Mouse (Mus musculus): Measurements from ENCODE around the gene Cnbd2. TPM values are rescaled to one million over a fixed set of nuclear protein-coding genes. Genes with fewer than 3 reads are reported as not detected.
A peak's percentile ranks its signal among the peaks of the same experiment; 100 is the strongest.

Gene Cnbd2
- polyA plus RNA-seq, 1 experiment from 2014 or later, result 1.9 TPM

- Histone ChIP-seq H3K9me3 (replicated peaks) (no peaks in the 10 kb centered on the region), H3K4me3 (replicated peaks) (no peak overlapping the region), H3K27me3 (no peaks in the 10 kb centered on the region), H3K4me1 (replicated peaks) (0 out of 2 replicates have a peak, but pooled peaks cover 4% of the 10 kb centered on the region), H3K36me3 (replicated peaks) (peaks cover 39% of the 10 kb centered on the region), H3K4me2 (no peak overlapping the region), H3K9ac (no peak overlapping the region), H3K27ac (replicated peaks) (no peak overlapping the region)
- 59% methylated on average over 1 of the region's 1 CpGs for WGBS (ENCODE audit: insufficient replicate concordance)
- ATAC-seq (ENCODE audit: insufficient read depth), result no peak
These were observed 20.1 kb upstream of the Cnbd2 start for GRCm38 (mm10) chr2:156291998-156292397.

- no peaks in the 10 kb centered on the region for H3K9me3 ChIP-seq (replicated peaks)
- no peak overlapping the region for H3K4me2 ChIP-seq
- peaks cover 21% of the 10 kb centered on the region for H3K36me3 ChIP-seq (replicated peaks)
- no peak overlapping the region for H3K4me3 ChIP-seq (replicated peaks)
- no peak overlapping the region for H3K9ac ChIP-seq
- no peak overlapping the region for H3K27ac ChIP-seq (replicated peaks)
- 0 out of 2 replicates have a peak, but pooled peaks cover 4% of the 10 kb centered on the region for H3K4me1 ChIP-seq (replicated peaks)
- WGBS (ENCODE audit: insufficient replicate concordance), result 75% methylated on average over 2 of the region's 2 CpGs
- no peak for ATAC-seq (ENCODE audit: insufficient read depth)
- no peaks in the 10 kb centered on the region for H3K27me3 ChIP-seq
These were observed 16.5 kb upstream of the Cnbd2 start for GRCm38 (mm10) chr2:156295601-156296063.

GRCm38 (mm10) chr2:156296190-156296589, 15.9 kb upstream of the Cnbd2 start:
- Histone ChIP-seq H3K4me1 (replicated peaks) (0 out of 2 replicates have a peak, but pooled peaks cover 4% of the 10 kb centered on the region), H3K27ac (replicated peaks) (no peak overlapping the region), H3K9me3 (replicated peaks) (no peaks in the 10 kb centered on the region), H3K27me3 (no peaks in the 10 kb centered on the region), H3K4me3 (replicated peaks) (no peak overlapping the region), H3K4me2 (no peak overlapping the region), H3K9ac (no peak overlapping the region), H3K36me3 (replicated peaks) (peaks cover 21% of the 10 kb centered on the region)
- ATAC-seq (ENCODE audit: insufficient read depth), result no peak
- WGBS (ENCODE audit: insufficient replicate concordance), result 71% methylated on average over 3 of the region's 3 CpGs

GRCm38 (mm10) chr2:156297653-156298052, 14.4 kb upstream of the Cnbd2 start:
- no peak overlapping the region for H3K27ac ChIP-seq (replicated peaks)
- peaks cover 32% of the 10 kb centered on the region for H3K36me3 ChIP-seq (replicated peaks)
- WGBS (ENCODE audit: insufficient replicate concordance), result 77% methylated on average over 3 of the region's 3 CpGs
- H3K4me2 ChIP-seq, result no peak overlapping the region
- H3K9ac ChIP-seq, result no peak overlapping the region
- no peak overlapping the region for H3K4me3 ChIP-seq (replicated peaks)
- H3K4me1 ChIP-seq (replicated peaks), result peaks cover 14% of the 10 kb centered on the region; the same call in 1 of the 2 replicates
- ATAC-seq (ENCODE audit: insufficient read depth), result no peak
- no peaks in the 10 kb centered on the region for H3K9me3 ChIP-seq (replicated peaks)
- no peaks in the 10 kb centered on the region for H3K27me3 ChIP-seq

GRCm38 (mm10) chr2:156298458-156298857, 13.6 kb upstream of the Cnbd2 start:
- Histone ChIP-seq H3K27ac (replicated peaks) (no peak overlapping the region), H3K9ac (no peak overlapping the region), H3K36me3 (replicated peaks) (peaks cover 37% of the 10 kb centered on the region), H3K4me3 (replicated peaks) (no peak overlapping the region), H3K4me1 (replicated peaks) (peaks cover 14% of the 10 kb centered on the region; the same call in 1 of the 2 replicates), H3K9me3 (replicated peaks) (no peaks in the 10 kb centered on the region), H3K4me2 (no peak overlapping the region), H3K27me3 (no peaks in the 10 kb centered on the region)
- 73% methylated on average over 7 of the region's 7 CpGs for WGBS (ENCODE audit: insufficient replicate concordance)
- no peak for ATAC-seq (ENCODE audit: insufficient read depth)

- WGBS (ENCODE audit: insufficient replicate concordance), result 51% methylated on average over 4 of the region's 4 CpGs
- peaks cover 10% of the 10 kb centered on the region; the same call in 1 of the 2 replicates for H3K4me1 ChIP-seq (replicated peaks)
- H3K27ac ChIP-seq (replicated peaks), result no peak overlapping the region
- no peak overlapping the region for H3K9ac ChIP-seq
- peaks cover 38% of the 10 kb centered on the region for H3K36me3 ChIP-seq (replicated peaks)
- ATAC-seq (ENCODE audit: insufficient read depth), result no peak
- no peaks in the 10 kb centered on the region for H3K27me3 ChIP-seq
- H3K4me2 ChIP-seq, result no peak overlapping the region
- H3K4me3 ChIP-seq (replicated peaks), result no peak overlapping the region
- H3K9me3 ChIP-seq (replicated peaks), result no peaks in the 10 kb centered on the region
These were observed 10.0 kb upstream of the Cnbd2 start for GRCm38 (mm10) chr2:156302063-156302462.

- Histone ChIP-seq H3K27me3 (no peaks in the 10 kb centered on the region), H3K4me3 (replicated peaks) (no peak overlapping the region), H3K27ac (replicated peaks) (no peak overlapping the region), H3K9ac (no peak overlapping the region), H3K4me1 (replicated peaks) (peaks cover 10% of the 10 kb centered on the region; the same call in 1 of the 2 replicates), H3K9me3 (replicated peaks) (no peaks in the 10 kb centered on the region), H3K36me3 (replicated peaks) (peaks cover 32% of the 10 kb centered on the region), H3K4me2 (no peak overlapping the region)
- no peak for ATAC-seq (ENCODE audit: insufficient read depth)
- WGBS (ENCODE audit: insufficient replicate concordance), result 78% methylated on average over 4 of the region's 4 CpGs
These were observed 7.7 kb upstream of the Cnbd2 start for GRCm38 (mm10) chr2:156304351-156304750.

- no peak for ATAC-seq (ENCODE audit: insufficient read depth)
- Histone ChIP-seq H3K4me1 (replicated peaks) (peaks cover 15% of the 10 kb centered on the region; the same call in 1 of the 2 replicates), H3K9ac (no peak overlapping the region), H3K36me3 (replicated peaks) (peaks cover 32% of the 10 kb centered on the region), H3K4me2 (no peak overlapping the region), H3K27me3 (no peaks in the 10 kb centered on the region), H3K4me3 (replicated peaks) (no peak overlapping the region), H3K27ac (replicated peaks) (no peak overlapping the region), H3K9me3 (replicated peaks) (no peaks in the 10 kb centered on the region)
- WGBS (ENCODE audit: insufficient replicate concordance), result 67% methylated on average over 2 of the region's 2 CpGs
These were observed 6.3 kb upstream of the Cnbd2 start for GRCm38 (mm10) chr2:156305818-156306217.

GRCm38 (mm10) chr2:156307261-156307660, 4.8 kb upstream of the Cnbd2 start:
- H3K9me3 ChIP-seq (replicated peaks), result no peaks in the 10 kb centered on the region
- 65% methylated on average over 5 of the region's 5 CpGs for WGBS (ENCODE audit: insufficient replicate concordance)
- H3K9ac ChIP-seq, result no peak overlapping the region
- ATAC-seq (ENCODE audit: insufficient read depth), result no peak
- H3K4me3 ChIP-seq (replicated peaks), result no peak overlapping the region
- no peak overlapping the region for H3K4me2 ChIP-seq
- H3K27me3 ChIP-seq, result no peaks in the 10 kb centered on the region
- H3K4me1 ChIP-seq (replicated peaks), result peaks cover 19% of the 10 kb centered on the region
- H3K36me3 ChIP-seq (replicated peaks), result peaks cover 25% of the 10 kb centered on the region
- H3K27ac ChIP-seq (replicated peaks), result no peak overlapping the region

- Histone ChIP-seq H3K36me3 (replicated peaks) (peaks cover 8% of the 10 kb centered on the region), H3K4me1 (replicated peaks) (peaks cover 26% of the 10 kb centered on the region), H3K9ac (no peak overlapping the region), H3K4me3 (replicated peaks) (no peak overlapping the region), H3K9me3 (replicated peaks) (no peaks in the 10 kb centered on the region), H3K27me3 (no peaks in the 10 kb centered on the region), H3K27ac (replicated peaks) (no peak overlapping the region), H3K4me2 (no peak overlapping the region)
- 80% methylated on average over 5 of the region's 5 CpGs for WGBS (ENCODE audit: insufficient replicate concordance)
- ATAC-seq (ENCODE audit: insufficient read depth), result no peak
These were observed 2.2 kb upstream of the Cnbd2 start for GRCm38 (mm10) chr2:156309948-156310347.

- H3K36me3 ChIP-seq (replicated peaks), result peaks cover 4% of the 10 kb centered on the region; the same call in 1 of the 2 replicates
- H3K9me3 ChIP-seq (replicated peaks), result no peaks in the 10 kb centered on the region
- no peak overlapping the region for H3K4me2 ChIP-seq
- no peaks in the 10 kb centered on the region for H3K27me3 ChIP-seq
- H3K27ac ChIP-seq (replicated peaks), result no peak overlapping the region
- H3K9ac ChIP-seq, result no peak overlapping the region
- WGBS (ENCODE audit: insufficient replicate concordance), result 71% methylated on average over 5 of the region's 5 CpGs
- peaks cover 26% of the 10 kb centered on the region for H3K4me1 ChIP-seq (replicated peaks)
- ATAC-seq (ENCODE audit: insufficient read depth), result no peak
- no peak overlapping the region for H3K4me3 ChIP-seq (replicated peaks)
These were observed 1.6 kb upstream of the Cnbd2 start for GRCm38 (mm10) chr2:156310455-156310854.

- H3K4me3 ChIP-seq (replicated peaks), result peak overlapping the region; percentile 96
- H3K9ac ChIP-seq, result 0 out of 2 replicates have a peak overlapping the region, but pooled peaks have one; percentile 87
- no peak for ATAC-seq (ENCODE audit: insufficient read depth)
- no peaks in the 10 kb centered on the region for H3K9me3 ChIP-seq (replicated peaks)
- H3K4me1 ChIP-seq (replicated peaks), result peaks cover 26% of the 10 kb centered on the region
- H3K27ac ChIP-seq (replicated peaks), result no peak overlapping the region
- no peaks in the 10 kb centered on the region for H3K27me3 ChIP-seq
- 76% methylated on average over 5 of the region's 5 CpGs for WGBS (ENCODE audit: insufficient replicate concordance)
- peak overlapping the region; percentile 91 for H3K4me2 ChIP-seq
- H3K36me3 ChIP-seq (replicated peaks), result peaks cover 4% of the 10 kb centered on the region; the same call in 1 of the 2 replicates
These were observed 1.2 kb upstream of the Cnbd2 start for GRCm38 (mm10) chr2:156310945-156311344.
